Mouse (Mus musculus): ENCODE measurements around the gene Nmd3. TPM values are rescaled to one million over a fixed set of nuclear protein-coding genes. Genes with fewer than 3 reads are reported as not detected.

Gene Nmd3
- total RNA-seq, 1 experiment from 2014 or later = 52.2 TPM

DNA sequence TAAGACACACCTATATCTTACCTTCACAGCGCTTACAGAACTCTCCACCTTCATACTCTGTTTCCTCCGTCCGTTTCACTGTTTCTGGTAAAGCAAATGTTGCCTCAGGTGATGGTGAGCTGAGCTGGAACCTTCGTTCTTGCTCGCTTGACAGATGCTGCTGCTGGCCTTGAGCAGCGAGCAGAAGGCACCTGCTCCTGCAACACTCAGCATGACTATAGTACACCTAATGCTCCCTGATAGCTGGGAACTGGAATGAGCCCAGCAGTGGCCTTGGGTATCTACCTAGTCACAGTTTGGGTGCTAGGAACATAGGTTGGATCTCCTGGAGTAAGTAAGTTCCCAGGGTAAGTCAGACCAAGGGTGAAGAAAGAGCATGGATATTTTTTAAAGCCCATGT is 38.3 kb downstream of the Nmd3 start:
- ATAC-seq (replicated peaks; ENCODE audit: insufficient number of reproducible peaks, low FRiP score, low TSS enrichment, poor library complexity, severe bottlenecking) = no peak

GRCm38 (mm10) chr3:69761195-69761594 is 39.4 kb downstream of the Nmd3 start:
- ATAC-seq (replicated peaks; ENCODE audit: insufficient number of reproducible peaks, low FRiP score, low TSS enrichment, poor library complexity, severe bottlenecking) = no peak

- ATAC-seq (replicated peaks; ENCODE audit: insufficient number of reproducible peaks, low FRiP score, low TSS enrichment, poor library complexity, severe bottlenecking) = no peak
These were observed 41.1 kb downstream of the Nmd3 start for GRCm38 (mm10) chr3:69762838-69763368.

GRCm38 (mm10) chr3:69763630-69764565 is 42.1 kb downstream of the Nmd3 start:
- peak; percentile 37; the same call in 1 of the 2 replicates for ATAC-seq (replicated peaks; ENCODE audit: insufficient number of reproducible peaks, low FRiP score, low TSS enrichment, poor library complexity, severe bottlenecking)

- ATAC-seq (replicated peaks; ENCODE audit: insufficient number of reproducible peaks, low FRiP score, low TSS enrichment, poor library complexity, severe bottlenecking) = no peak
These were observed 43.4 kb downstream of the Nmd3 start for GRCm38 (mm10) chr3:69765206-69765605.

- ATAC-seq (replicated peaks; ENCODE audit: insufficient number of reproducible peaks, low FRiP score, low TSS enrichment, poor library complexity, severe bottlenecking) = no peak
These were observed 47.4 kb downstream of the Nmd3 start for GRCm38 (mm10) chr3:69769150-69769549.

- ATAC-seq (replicated peaks; ENCODE audit: insufficient number of reproducible peaks, low FRiP score, low TSS enrichment, poor library complexity, severe bottlenecking) = no peak
These were observed 51.6 kb downstream of the Nmd3 start for GRCm38 (mm10) chr3:69773356-69773755.

DNA sequence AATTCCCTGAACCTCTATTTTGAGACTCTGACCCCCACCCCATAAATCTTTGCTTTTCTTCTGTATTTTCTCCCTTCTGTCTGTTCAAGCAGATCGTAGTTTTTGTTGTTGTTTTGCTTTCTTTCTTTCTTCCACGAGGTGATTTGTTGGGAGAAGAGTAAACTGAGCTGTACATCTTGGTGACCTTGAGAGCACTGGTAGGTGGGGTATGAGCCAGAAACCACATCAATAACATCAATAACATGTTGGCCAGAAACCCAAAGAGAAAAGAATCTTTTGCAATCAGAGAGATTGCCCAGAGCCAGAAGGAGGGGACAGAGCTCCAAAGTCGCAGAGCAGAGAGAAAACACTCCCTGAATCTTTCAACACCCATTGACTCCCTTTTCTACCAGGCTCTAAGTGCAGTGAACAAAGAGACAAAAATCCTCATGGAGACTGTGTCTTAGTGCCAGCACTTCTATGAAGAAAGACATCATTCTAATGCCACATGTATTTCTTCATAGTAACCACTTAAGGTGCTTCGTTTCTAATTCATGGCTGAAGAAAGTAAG is 57.5 kb downstream of the Nmd3 start:
- no peak for ATAC-seq (replicated peaks; ENCODE audit: insufficient number of reproducible peaks, low FRiP score, low TSS enrichment, poor library complexity, severe bottlenecking)

- no peak for ATAC-seq (replicated peaks; ENCODE audit: insufficient number of reproducible peaks, low FRiP score, low TSS enrichment, poor library complexity, severe bottlenecking)
These were observed 71.1 kb downstream of the Nmd3 start for GRCm38 (mm10) chr3:69792823-69793417.

- ATAC-seq (replicated peaks; ENCODE audit: insufficient number of reproducible peaks, low FRiP score, low TSS enrichment, poor library complexity, severe bottlenecking) = no peak
These were observed 75.7 kb downstream of the Nmd3 start for GRCm38 (mm10) chr3:69797533-69797932.

DNA sequence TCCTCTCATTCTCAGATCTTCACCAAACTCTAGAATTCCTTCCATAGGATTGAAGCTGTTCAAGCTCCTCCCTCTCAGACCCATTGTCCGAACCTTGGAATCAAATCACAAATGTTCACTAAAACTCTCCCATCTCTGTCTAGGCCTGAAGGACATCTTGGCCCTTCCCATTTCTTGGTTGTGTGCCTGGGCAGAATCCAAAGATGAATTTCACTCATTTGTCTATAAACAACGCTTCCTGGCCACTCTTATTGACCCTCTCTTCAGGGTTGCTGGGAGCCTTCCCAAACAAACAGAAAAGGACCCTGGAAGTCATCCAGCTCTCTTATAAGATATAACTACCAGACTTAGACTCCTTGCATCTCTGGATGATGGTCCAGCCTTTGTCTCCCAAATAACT is 76.2 kb downstream of the Nmd3 start:
- ATAC-seq (replicated peaks; ENCODE audit: insufficient number of reproducible peaks, low FRiP score, low TSS enrichment, poor library complexity, severe bottlenecking) = no peak

GRCm38 (mm10) chr3:69799096-69799495 is 77.3 kb downstream of the Nmd3 start:
- ATAC-seq (replicated peaks; ENCODE audit: insufficient number of reproducible peaks, low FRiP score, low TSS enrichment, poor library complexity, severe bottlenecking) = no peak

GRCm38 (mm10) chr3:69800829-69801384 is 79.1 kb downstream of the Nmd3 start:
- ATAC-seq (replicated peaks; ENCODE audit: insufficient number of reproducible peaks, low FRiP score, low TSS enrichment, poor library complexity, severe bottlenecking) = no peak

GRCm38 (mm10) chr3:69803137-69803536 is 81.4 kb downstream of the Nmd3 start:
- ATAC-seq (replicated peaks; ENCODE audit: insufficient number of reproducible peaks, low FRiP score, low TSS enrichment, poor library complexity, severe bottlenecking) = no peak

Other genes with a start within 250 kb of the Nmd3 start
- gene B3galnt1, start 123.0 kb upstream of the Nmd3 start, total RNA-seq (2017) = 0.38 TPM in 1 of 3 replicates, not detected in the others
- gene Sptssb, start 138.0 kb downstream of the Nmd3 start, total RNA-seq (2017) = not detected in 3 replicates